Mouse (Mus musculus) kidney, embryonic 14.5 days (tissue): ENCODE data around the gene Pcbp1. TPM values are rescaled to one million over a fixed set of nuclear protein-coding genes. Genes with fewer than 3 reads are reported as not detected.
A peak's percentile ranks its signal among the peaks of the same experiment; 100 is the strongest.

ENCODE experiments used
- ATAC-seq: fragments of 200-750 bp; cut with Nextera tagmentation; 2 replicates; pipeline ENCODE4 v1.8.0; 2017; ENCODE audit warnings: moderate number of reproducible peaks, mild to moderate bottlenecking, moderate TSS enrichment, moderate library complexity; ENCODE audit not compliant: low FRiP score, low TSS enrichment
- H3K27ac ChIP-seq: fragments of 300-500 bp; sonication (generic); 2 replicates; pipeline ENCODE4 v1.5.1; 2014; ENCODE audit warnings: low read depth, mild to moderate bottlenecking, low read length, moderate library complexity, mixed read lengths
- H3K27me3 ChIP-seq: fragments of 300-500 bp; sonication (generic); 2 replicates; pipeline ENCODE4 v1.6.1; 2014; ENCODE audit warnings: mild to moderate bottlenecking, low read length; ENCODE audit not compliant: control insufficient read depth, insufficient read depth
- H3K36me3 ChIP-seq: fragments of 300-500 bp; sonication (generic); 2 replicates; pipeline ENCODE4 v1.6.1; 2014; ENCODE audit warnings: low read length, mixed read lengths; ENCODE audit not compliant: control insufficient read depth, insufficient read depth
- H3K4me1 ChIP-seq: fragments of 300-500 bp; sonication (generic); 2 replicates; pipeline ENCODE4 v1.6.1; 2014; ENCODE audit warnings: low read length, mixed read lengths; ENCODE audit not compliant: control insufficient read depth, insufficient read depth
- H3K4me2 ChIP-seq: fragments of 300-500 bp; sonication (generic); replicated peaks from 2 replicates; pipeline ENCODE4 v1.6.1; 2014; ENCODE audit warnings: low read depth, mild to moderate bottlenecking, low read length
- H3K4me3 ChIP-seq: fragments of 300-500 bp; sonication (generic); 2 replicates; pipeline ENCODE4 v1.5.1; 2014; ENCODE audit warnings: mild to moderate bottlenecking, low read length
- H3K9ac ChIP-seq: fragments of 300-500 bp; sonication (generic); 2 replicates; pipeline ENCODE4 v1.6.1; 2014; ENCODE audit warnings: low read depth, mild to moderate bottlenecking, low read length, moderate library complexity
- H3K9me3 ChIP-seq: fragments of 300-500 bp; sonication (generic); 2 replicates; pipeline ENCODE4 v1.6.1; 2016; ENCODE audit warnings: low read length; ENCODE audit not compliant: control insufficient read depth
- WGBS: fragments of 180-500 bp; shearing (Covaris S2); extraction: QIAGEN DNeasy Blood & Tissue Kit; methylation state at CpG from one replicate; pipeline ENCODE4 v1.1.7; 2014; 5-methylcytosine and 5-hydroxymethylcytosine counted together
- polyA plus RNA-seq: library from polyadenylated mRNA; unstranded; fragments of >200 nt; fragmentation: Nextera tagmentation; extraction: Ambion mirVana; gene quantifications from 2 replicates; pipeline ENCODE4 v1.2.1, GENCODE M21; 2014

Pcbp1 gene
- polyA plus RNA-seq, 1 experiment from 2014 or later, result 492 TPM

DNA sequence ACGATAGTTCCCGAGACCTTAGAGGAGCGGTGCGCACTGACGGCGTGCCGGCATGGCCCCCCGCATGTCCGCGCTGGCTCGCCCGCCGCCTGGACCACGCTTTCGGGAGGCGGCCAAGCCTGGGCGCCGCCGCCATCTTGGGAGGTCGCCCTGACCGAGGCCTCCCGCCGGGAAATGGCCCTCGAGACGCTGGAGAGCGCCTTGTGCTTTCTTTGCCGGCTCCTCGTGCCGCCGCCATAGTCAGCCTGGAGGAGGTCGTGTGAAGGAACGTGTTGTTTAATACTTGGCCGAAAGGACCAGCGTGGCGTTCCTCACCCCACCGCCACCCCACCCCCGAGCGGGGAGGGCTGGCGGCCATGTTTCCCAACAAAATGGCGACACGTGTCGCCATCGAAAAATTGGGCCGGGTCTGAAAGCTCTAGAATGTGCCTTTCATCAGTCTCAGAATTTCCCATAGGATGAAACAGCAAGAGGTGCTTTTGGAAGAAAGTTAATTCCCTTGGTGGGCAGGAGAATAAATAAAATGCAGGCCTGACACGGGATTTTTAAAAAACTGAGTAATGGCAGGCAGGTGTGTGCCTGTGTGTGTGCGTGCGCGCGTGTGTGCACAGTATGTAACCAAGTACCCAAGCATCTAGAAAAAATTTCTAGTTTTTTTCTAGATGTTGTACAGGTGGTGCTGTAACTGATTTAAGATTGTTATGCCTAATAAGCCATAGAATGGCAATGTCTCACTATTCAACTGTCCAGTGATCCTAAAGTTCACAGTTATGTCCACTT is 1.0 kb upstream of the Pcbp1 start:
- Histone ChIP-seq H3K9ac (peak overlapping the region; percentile 98), H3K36me3 (peaks cover 30% of the 10 kb centered on the region), H3K4me2 (peak overlapping the region; percentile 83), H3K27ac (peak overlapping the region; percentile 100), H3K27me3 (no peaks in the 10 kb centered on the region), H3K4me3 (peak overlapping the region; percentile 71), H3K9me3 (no peaks in the 10 kb centered on the region), H3K4me1 (peaks cover 15% of the 10 kb centered on the region; the same call in 1 of the 2 replicates)
- peak; percentile 77 for ATAC-seq
- 6% methylated on average over 49 of the region's 49 CpGs for WGBS

GRCm38 (mm10) chr6:86525646-86526031 is 482 bp downstream of the Pcbp1 start:
- H3K27me3 ChIP-seq, result no peaks in the 10 kb centered on the region
- H3K36me3 ChIP-seq, result peaks cover 20% of the 10 kb centered on the region
- H3K9ac ChIP-seq, result peak overlapping the region; percentile 98
- H3K4me1 ChIP-seq, result peaks cover 15% of the 10 kb centered on the region; the same call in 1 of the 2 replicates
- no peaks in the 10 kb centered on the region for H3K9me3 ChIP-seq
- H3K27ac ChIP-seq, result peak overlapping the region; percentile 100
- peak overlapping the region; percentile 71 for H3K4me3 ChIP-seq
- peak overlapping the region; percentile 83 for H3K4me2 ChIP-seq
- ATAC-seq, result peak; percentile 21
- 0% methylated on average over 27 of the region's 36 CpGs for WGBS

GRCm38 (mm10) chr6:86524879-86525645 is 1.1 kb downstream of the Pcbp1 start:
- Histone ChIP-seq H3K9ac (peak overlapping the region; percentile 98), H3K4me2 (peak overlapping the region; percentile 83), H3K9me3 (no peaks in the 10 kb centered on the region), H3K36me3 (peaks cover 15% of the 10 kb centered on the region), H3K27me3 (no peaks in the 10 kb centered on the region), H3K27ac (peak overlapping the region; percentile 100), H3K4me1 (peaks cover 15% of the 10 kb centered on the region; the same call in 1 of the 2 replicates), H3K4me3 (peak overlapping the region; percentile 71)
- WGBS, result 0% methylated on average over 51 of the region's 51 CpGs
- peak; percentile 10 for ATAC-seq

- peak overlapping the region; percentile 83 for H3K4me2 ChIP-seq
- no peak for ATAC-seq
- no peaks in the 10 kb centered on the region for H3K27me3 ChIP-seq
- peaks cover 15% of the 10 kb centered on the region; the same call in 1 of the 2 replicates for H3K4me1 ChIP-seq
- H3K9ac ChIP-seq, result peak overlapping the region; percentile 98
- H3K4me3 ChIP-seq, result peak overlapping the region; percentile 71
- under 1% methylated on average over 15 of the region's 15 CpGs for WGBS
- H3K9me3 ChIP-seq, result no peaks in the 10 kb centered on the region
- H3K36me3 ChIP-seq, result peaks cover 12% of the 10 kb centered on the region
- peak overlapping the region; percentile 100; the same call in 1 of the 2 replicates for H3K27ac ChIP-seq
These were observed 2.2 kb downstream of the Pcbp1 start for GRCm38 (mm10) chr6:86523755-86524434.

GRCm38 (mm10) chr6:86523242-86523754 is 2.8 kb downstream of the Pcbp1 start:
- H3K4me1 ChIP-seq, result peaks cover 15% of the 10 kb centered on the region; the same call in 1 of the 2 replicates
- no peaks in the 10 kb centered on the region for H3K27me3 ChIP-seq
- H3K4me3 ChIP-seq, result peak overlapping the region; percentile 71
- ATAC-seq, result no peak
- H3K27ac ChIP-seq, result peak overlapping the region; percentile 100; the same call in 1 of the 2 replicates
- peak overlapping the region; percentile 98 for H3K9ac ChIP-seq
- H3K36me3 ChIP-seq, result peaks cover 12% of the 10 kb centered on the region
- no peaks in the 10 kb centered on the region for H3K9me3 ChIP-seq
- H3K4me2 ChIP-seq, result peak overlapping the region; percentile 83
- 36% methylated on average over 3 of the region's 3 CpGs for WGBS

DNA sequence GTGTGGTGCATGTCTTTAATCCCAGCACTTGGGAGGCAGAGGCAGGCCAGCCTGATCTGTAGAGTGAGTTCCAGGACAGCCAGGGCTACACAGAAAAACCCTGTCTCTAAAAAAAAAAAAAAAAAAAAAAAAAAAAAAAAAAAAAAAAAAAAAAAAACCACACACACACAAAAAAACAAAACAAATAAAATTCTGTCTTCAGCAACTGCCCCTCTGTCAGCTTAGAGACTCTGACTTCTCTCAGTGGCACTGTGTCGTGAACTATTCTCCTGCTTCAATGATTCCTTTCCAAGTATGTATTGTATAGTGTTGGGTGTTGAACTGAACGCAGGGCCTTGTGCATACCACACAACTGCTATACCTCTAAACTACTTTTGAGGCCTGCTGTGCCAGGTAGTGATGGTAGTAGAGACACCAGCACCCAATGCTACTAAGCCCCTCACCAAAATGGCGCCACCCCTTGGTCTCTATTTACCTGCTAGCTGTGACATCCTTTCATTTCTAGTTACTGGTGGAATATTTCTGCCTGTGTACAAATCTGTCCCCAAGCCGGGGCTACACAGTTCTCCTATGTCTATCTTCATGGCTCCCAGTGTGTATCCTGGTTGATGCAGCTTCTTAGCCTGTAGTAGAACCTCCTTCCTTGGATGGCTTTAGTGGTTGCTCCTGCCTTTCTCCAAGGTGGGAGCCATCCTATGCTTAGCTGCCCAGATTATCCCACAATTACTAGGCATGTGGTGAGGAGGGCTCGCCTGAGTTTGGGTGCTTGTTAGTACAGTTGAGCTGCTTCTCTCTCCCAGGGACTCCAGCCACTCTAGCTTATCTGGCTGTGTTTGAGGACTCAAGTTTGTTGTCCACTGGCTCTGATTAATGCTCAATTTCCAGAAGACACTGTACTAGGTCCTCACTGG is 3.9 kb downstream of the Pcbp1 start:
- Histone ChIP-seq H3K4me2 (peak overlapping the region; percentile 83), H3K36me3 (peaks cover 12% of the 10 kb centered on the region), H3K27ac (peak overlapping the region; percentile 7; the same call in 1 of the 2 replicates), H3K9me3 (no peaks in the 10 kb centered on the region), H3K27me3 (no peaks in the 10 kb centered on the region), H3K4me3 (peak overlapping the region; percentile 71; the same call in 1 of the 2 replicates), H3K4me1 (0 out of 2 replicates have a peak, but pooled peaks cover 8% of the 10 kb centered on the region), H3K9ac (no peak overlapping the region; the same call in 1 of the 2 replicates)
- WGBS, result 86% methylated on average over 5 of the region's 5 CpGs
- ATAC-seq, result no peak

DNA sequence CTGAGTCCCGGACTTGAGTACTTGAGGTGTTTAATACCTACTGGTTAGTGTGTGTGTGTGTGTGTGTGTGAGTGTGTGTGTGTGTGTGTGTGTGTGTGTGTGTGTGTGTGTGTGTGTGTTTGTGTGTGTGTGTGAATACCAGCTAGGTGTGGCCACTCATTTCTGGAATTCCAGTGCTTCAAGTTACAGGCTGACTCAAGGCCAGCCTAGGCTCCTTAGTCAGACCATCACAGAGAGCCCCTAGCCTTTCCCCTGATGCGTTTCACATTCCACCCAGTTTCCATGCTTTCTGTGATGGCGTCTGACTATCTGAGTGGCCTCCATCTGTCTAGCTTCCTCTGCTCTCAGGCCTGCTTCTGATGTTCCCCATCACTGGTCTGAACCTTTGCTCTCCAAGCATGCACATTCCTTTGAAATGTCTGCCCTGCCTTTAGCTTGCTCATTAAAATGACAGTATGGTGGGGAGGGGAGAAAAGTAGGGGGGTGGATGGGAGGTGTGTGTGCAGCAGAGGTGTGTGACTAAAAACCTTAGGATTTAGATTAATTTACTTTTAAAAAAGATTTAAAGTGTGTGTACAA is 6.3 kb downstream of the Pcbp1 start:
- Histone ChIP-seq H3K9ac (no peak overlapping the region), H3K4me2 (no peak overlapping the region), H3K27ac (no peak overlapping the region), H3K27me3 (no peaks in the 10 kb centered on the region), H3K4me1 (0 out of 2 replicates have a peak, but pooled peaks cover 8% of the 10 kb centered on the region), H3K9me3 (no peaks in the 10 kb centered on the region), H3K4me3 (no peak overlapping the region), H3K36me3 (peaks cover 9% of the 10 kb centered on the region)
- no peak for ATAC-seq
- WGBS, result 54% methylated on average over 3 of the region's 3 CpGs
